Comparison of ENCODE assay signal across 18 mouse cellular contexts in the genomic region with DNA sequence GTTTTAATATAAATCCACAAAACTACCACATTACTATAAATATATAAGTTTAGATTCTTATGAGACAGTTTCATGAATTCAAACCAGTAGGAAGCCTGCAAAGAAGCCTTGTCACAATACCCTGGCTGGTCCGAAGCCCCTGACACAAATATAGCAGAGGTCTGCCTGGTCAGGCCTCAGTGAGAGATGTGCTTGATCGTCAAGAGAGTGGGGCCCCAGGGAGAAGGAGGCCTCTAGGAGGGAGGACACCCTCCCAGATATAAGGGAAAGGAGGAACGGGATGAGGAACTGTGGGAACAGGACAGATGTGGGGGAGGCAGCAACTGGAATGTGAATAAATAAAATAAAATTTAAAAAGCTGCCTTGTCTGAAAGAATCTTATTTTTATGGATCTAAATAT. TPM values are rescaled to one million over a fixed set of nuclear protein-coding genes. Genes with fewer than 3 reads are reported as not detected.
"Had no signal": no experiment of that assay in that cellular context is flagged by ENCODE, and none has a peak within 500 bp of the region (broad histone marks: within the 10 kb centered on the region; RNA-seq: fewer than 3 reads in every experiment).

No protein-coding gene starts in this region.

- H3K4me3 ChIP-seq: neural tube, embryonic 15.5 days; stomach, embryonic 15.5 days had no signal

- H3K4me1 ChIP-seq: neural tube, embryonic 15.5 days; stomach, embryonic 15.5 days had no signal

- H3K27ac ChIP-seq: neural tube, embryonic 15.5 days; stomach, embryonic 15.5 days; stomach, postnatal 0 days had no signal

- H3K4me2 ChIP-seq: neural tube, embryonic 15.5 days; stomach, embryonic 15.5 days had no signal

- H3K27me3 ChIP-seq: neural tube, embryonic 15.5 days; stomach, embryonic 15.5 days had no signal

- H3K36me3 ChIP-seq: neural tube, embryonic 15.5 days; stomach, embryonic 15.5 days had no signal

- H3K9ac ChIP-seq: neural tube, embryonic 15.5 days; stomach, embryonic 15.5 days had no signal

- H3K9me3 ChIP-seq: neural tube, embryonic 15.5 days; stomach, embryonic 15.5 days had no signal

- DNase-seq: retina, postnatal 1 day; right cerebral cortex, adult 18-20 months; right cerebral cortex, postnatal 14 days; right cerebral cortex, postnatal 25 days; right cerebral cortex, postnatal 4 days; spleen, adult 18-20 months; thymus, adult 18-20 months; thymus, adult 2 months; thymus, postnatal 14 days; thymus, postnatal 25 days; thymus, postnatal 36 days; thymus, postnatal 4 days had no signal

RNA-seq across cellular contexts. Expression of a gene that starts 37.3 kb away (rescaled TPM):
- polyA plus RNA-seq: small intestine, adult 2 months; spleen, adult 2 months; thymus, adult 2 months; thymus, postnatal 0 days had no signal
